ENCODE assay signal across 12 mouse cellular contexts in genomic region chr1:131839279-131839678, GRCm38 (mm10). TPM values are rescaled to one million over a fixed set of nuclear protein-coding genes. Genes with fewer than 3 reads are reported as not detected.
DNase-seq lines count a peak whose midpoint lies in the region; ATAC-seq and TF ChIP-seq lines count a peak whose summit lies in the region.
"Had no signal": no experiment of that assay in that cellular context is flagged by ENCODE, and none has a peak within 500 bp of the region (broad histone marks: within the 10 kb centered on the region; RNA-seq: fewer than 3 reads in every experiment).

No protein-coding gene starts in this region.

- intact Hi-C loops in heart, adult 2 months (cut with DNase I) = no loop called here
- intact Hi-C loops in left cerebral cortex, adult 2 months (cut with DNase I) = no loop called here

- H3K9me3 ChIP-seq in heart, embryonic 11.5 days (replicated peaks; ENCODE audit: control insufficient read depth, low read length) = no peaks in the 10 kb centered on the region
- H3K9me3 ChIP-seq: embryonic facial prominence, embryonic 13.5 days; limb, embryonic 10.5 days had no signal

- H3K79me2 ChIP-seq in heart, adult 2 months (replicated peaks; ENCODE audit: control insufficient read depth, insufficient read depth, low read length) = no peaks in the 10 kb centered on the region

- no peak overlapping the region for H3K9ac ChIP-seq in heart, adult 2 months (ENCODE audit: low read depth, low read length)
- no peak overlapping the region for H3K9ac ChIP-seq in heart, embryonic 11.5 days (ENCODE audit: low read depth, low read length)
- H3K9ac ChIP-seq: embryonic facial prominence, embryonic 13.5 days had no signal

- H3K4me3 ChIP-seq in cerebellum, adult 2 months (replicated peaks; ENCODE audit: insufficient read depth, low read depth, low read length) = no peak overlapping the region
- no peak overlapping the region for H3K4me3 ChIP-seq in heart, adult 2 months
- H3K4me3 ChIP-seq in heart, embryonic 11.5 days (ENCODE audit: low read depth, low read length) = no peak overlapping the region
- H3K4me3 ChIP-seq in left cerebral cortex, adult 2 months = no peak overlapping the region
- H3K4me3 ChIP-seq: embryonic facial prominence, embryonic 13.5 days; limb, embryonic 10.5 days had no signal

- TF ChIP-seq POLR2A in cerebellum, adult 2 months (IDR thresholded peaks at IDR 0.05; ENCODE audit: borderline replicate concordance, insufficient read depth, low read length) = no peak
- no peak for TF ChIP-seq POLR2A in heart, adult 2 months (IDR thresholded peaks at IDR 0.05; ENCODE audit: insufficient read depth, low read depth, low read length)

- H3K4me2 ChIP-seq in heart, embryonic 11.5 days = no peak overlapping the region
- H3K4me2 ChIP-seq: embryonic facial prominence, embryonic 13.5 days had no signal

- H3K27me3 ChIP-seq in cerebellum, adult 2 months (ENCODE audit: control insufficient read depth, insufficient read depth, low read length) = no peaks in the 10 kb centered on the region
- no peaks in the 10 kb centered on the region for H3K27me3 ChIP-seq in heart, adult 2 months (ENCODE audit: control insufficient read depth, insufficient read depth, low read length)
- no peaks in the 10 kb centered on the region for H3K27me3 ChIP-seq in heart, embryonic 11.5 days (ENCODE audit: control insufficient read depth, insufficient read depth, low read length)
- H3K27me3 ChIP-seq: embryonic facial prominence, embryonic 13.5 days had no signal

- no peaks in the 10 kb centered on the region; the same call in 1 of the 2 replicates for H3K36me3 ChIP-seq in heart, adult 2 months (ENCODE audit: control insufficient read depth, insufficient read depth, low read length)
- peaks cover 18% of the 10 kb centered on the region; the same call in 1 of the 2 replicates for H3K36me3 ChIP-seq in heart, embryonic 11.5 days (ENCODE audit: control insufficient read depth, insufficient read depth, low read length)

- peak; percentile 42 to 63 for DNase-seq in cerebellum, adult 2 months
- DNase-seq in cerebellum, adult 8-10 months = no peak
- DNase-seq in heart, adult 2 months = peak; percentile 44 to 71
- DNase-seq in left cerebral cortex, adult 2 months (ENCODE audit: extremely low spot score in 1 of 2, low spot score in 2 of 2) = no peak
- no peak for DNase-seq in left cerebral cortex, adult 9 months (ENCODE audit: low spot score in 2 of 2)
- peak; percentile 64 for DNase-seq in gastrocnemius, postnatal 25 days
- DNase-seq: kidney, adult 8-10 months; thymus, adult 18-20 months had no signal

- H3K4me1 ChIP-seq in cerebellum, adult 2 months (ENCODE audit: control insufficient read depth, insufficient read depth, low read length) = peaks cover 25% of the 10 kb centered on the region
- no peaks in the 10 kb centered on the region; the same call in 1 of the 2 replicates for H3K4me1 ChIP-seq in heart, adult 2 months (ENCODE audit: control insufficient read depth, insufficient read depth, low read length)
- no peaks in the 10 kb centered on the region; the same call in 1 of the 2 replicates for H3K4me1 ChIP-seq in heart, embryonic 11.5 days (ENCODE audit: control insufficient read depth, insufficient read depth, low read length)
- H3K4me1 ChIP-seq: limb, embryonic 10.5 days had no signal

- H3K27ac ChIP-seq in cerebellum, adult 2 months (ENCODE audit: insufficient read depth, low read length) = no peak overlapping the region
- peak overlapping the region; percentile 33 for H3K27ac ChIP-seq in heart, adult 2 months
- H3K27ac ChIP-seq in heart, embryonic 11.5 days (ENCODE audit: low read depth, low read length) = no peak overlapping the region
- peak overlapping the region; percentile 1; the same call in 1 of the 2 replicates for H3K27ac ChIP-seq in left cerebral cortex, adult 2 months
- H3K27ac ChIP-seq: embryonic facial prominence, embryonic 13.5 days; limb, embryonic 10.5 days had no signal

- no peak for ATAC-seq in heart, embryonic 11.5 days (replicated peaks; ENCODE audit: insufficient number of reproducible peaks, low FRiP score, low TSS enrichment)
- no peak for ATAC-seq in inflammation-experienced regulatory T-cells, adult 6 months

- no peak for TF ChIP-seq CTCF in cerebellum, adult 2 months (IDR thresholded peaks at IDR 0.05; ENCODE audit: borderline replicate concordance, insufficient read depth, low read depth, low read length)
- TF ChIP-seq CTCF in heart, adult 2 months (IDR thresholded peaks at IDR 0.05) = no peak
- no peak for TF ChIP-seq CTCF in left cerebral cortex, adult 2 months (IDR thresholded peaks at IDR 0.05)

- 8% methylated on average over 2 of the region's 2 CpGs for WGBS in cerebellum, adult 2 months
- WGBS in heart, adult 2 months = 34% methylated on average over 2 of the region's 2 CpGs
- 52% methylated on average over 2 of the region's 2 CpGs for WGBS in heart, embryonic 11.5 days (ENCODE audit: insufficient replicate concordance)

- TF ChIP-seq EP300 in heart, adult 2 months (IDR thresholded peaks at IDR 0.05; ENCODE audit: insufficient read depth, low read depth, low read length) = no peak

RNA-seq across cellular contexts. Expression of gene Slc41a1, which starts 12.0 kb away (rescaled TPM):
- polyA plus RNA-seq in cerebellum, adult 2 months (2012; rRNA removed) = 55.3 and 55.5 TPM in 2 replicates
- 10 to 100 TPM; 43.4 to 65.9 TPM for total RNA-seq in heart, adult 2 months (2021)
- polyA plus RNA-seq in heart, adult 2 months (2012; rRNA removed) = 69.5 and 84.1 TPM in 2 replicates
- polyA plus RNA-seq in heart, embryonic 11.5 days (2014; fragmentation: Nextera tagmentation; extraction: Ambion mirVana) = 6.4 and 8.7 TPM in 2 replicates
- total RNA-seq in left cerebral cortex, adult 2 months (2021) = 10 to 100 TPM; 42.6 to 46.8 TPM
- total RNA-seq in gastrocnemius, postnatal 25 days (2021) = 10 to 100 TPM; 53.4 to 53.5 TPM
- polyA plus RNA-seq in inflammation-experienced regulatory T-cells, adult 6 months (2017; shearing (Covaris generic)) = 10 to 100 TPM; 14.0 to 24.6 (median 17.6) TPM

RNA-seq across cellular contexts. Expression of gene Rab29, which starts 27.7 kb away (rescaled TPM):
- 11.9 and 13.3 TPM in 2 replicates for polyA plus RNA-seq in cerebellum, adult 2 months (2012; rRNA removed)
- 10 to 100 TPM; 11.2 to 11.8 TPM for total RNA-seq in heart, adult 2 months (2021)
- 17.4 and 28.6 TPM in 2 replicates for polyA plus RNA-seq in heart, adult 2 months (2012; rRNA removed)
- 10.3 and 13.6 TPM in 2 replicates for polyA plus RNA-seq in heart, embryonic 11.5 days (2014; fragmentation: Nextera tagmentation; extraction: Ambion mirVana)
- 1 to 10 TPM; 4.8 to 5.0 TPM for total RNA-seq in left cerebral cortex, adult 2 months (2021)
- 1 to 10 TPM; 6.4 to 7.4 TPM for total RNA-seq in gastrocnemius, postnatal 25 days (2021)
- polyA plus RNA-seq in inflammation-experienced regulatory T-cells, adult 6 months (2017; shearing (Covaris generic)) = 10 to 100 TPM; 36.3 to 55.1 (median 42.5) TPM

RNA-seq across cellular contexts. Expression of gene Pm20d1, which starts 42.1 kb away (rescaled TPM):
- polyA plus RNA-seq in cerebellum, adult 2 months (2012; rRNA removed) = 2.1 and 2.7 TPM in 2 replicates
- 1 to 10 TPM; 5.8 to 7.5 TPM for total RNA-seq in heart, adult 2 months (2021)
- polyA plus RNA-seq in heart, adult 2 months (2012; rRNA removed) = 5.9 and 8.3 TPM in 2 replicates
- 0.75 and 1.3 TPM in 2 replicates for polyA plus RNA-seq in heart, embryonic 11.5 days (2014; fragmentation: Nextera tagmentation; extraction: Ambion mirVana)
- 1 to 10 TPM; 1.5 to 2.3 TPM for total RNA-seq in left cerebral cortex, adult 2 months (2021)
- total RNA-seq in gastrocnemius, postnatal 25 days (2021) = 1 to 10 TPM in 1 of 2 experiments, under 1 TPM in 1; 0.82 to 1.3 TPM
- polyA plus RNA-seq in inflammation-experienced regulatory T-cells, adult 6 months (2017; shearing (Covaris generic)) = under 1 TPM; 0.08 to 0.11 (median 0.08) TPM

Comparison
In these comparisons a context has a peak if more than half of its experiments do, and no peak if none do; other contexts are left out.
1. DNase-seq: peak in cerebellum, adult 2 months (2 of 2), heart, adult 2 months (2 of 2) and gastrocnemius, postnatal 25 days (single experiment); none in cerebellum, adult 8-10 months (single experiment), left cerebral cortex, adult 2 months (0 of 2) and left cerebral cortex, adult 9 months (0 of 2).
2. H3K27ac ChIP-seq: peak in heart, adult 2 months (single experiment) and left cerebral cortex, adult 2 months (single experiment); none in cerebellum, adult 2 months (single experiment) and heart, embryonic 11.5 days (single experiment).